Mouse (Mus musculus) thymus, postnatal 14 days (tissue): ENCODE measurements at regions not wholly inside any gene's neighbourhood (a gene's known extent, or its start where the extent isn't known, plus 50 kb on each side); places are given as distances from the start of the nearest gene placed in this dataset.
"Not testable (repeated sequence)": the region's sequence is repeated elsewhere in the genome, so short reads cannot be mapped to it uniquely, and the experiment has no call there.

Experiments used
- DNase-seq: peaks from one replicate; pipeline ENCODE4 v3.0.0; 2021

GRCm38 (mm10) chr17:9066633-9067032, 78.5 kb downstream of the 1700010I14Rik start:
- not testable (repeated sequence) for DNase-seq

- no peak for DNase-seq
Observed at GRCm38 (mm10) chr17:9068859-9069602, 80.9 kb downstream of the 1700010I14Rik start.

- DNase-seq, result no peak
Observed at GRCm38 (mm10) chr17:9083629-9084028, 95.5 kb downstream of the 1700010I14Rik start.

GRCm38 (mm10) chr17:9127866-9128265, 139.7 kb downstream of the 1700010I14Rik start:
- DNase-seq, result no peak

- DNase-seq, result peak; percentile 4
Observed at GRCm38 (mm10) chr17:9145605-9146223, 157.6 kb downstream of the 1700010I14Rik start.

- DNase-seq, result no peak
Observed at GRCm38 (mm10) chr17:9150654-9151053, 162.5 kb downstream of the 1700010I14Rik start.

- no peak for DNase-seq
Observed at GRCm38 (mm10) chr17:9162148-9162547, 174.0 kb downstream of the 1700010I14Rik start.

GRCm38 (mm10) chr17:9162676-9163075, 174.5 kb downstream of the 1700010I14Rik start:
- DNase-seq, result no peak

GRCm38 (mm10) chr17:9163285-9163684, 175.2 kb downstream of the 1700010I14Rik start:
- no peak for DNase-seq

GRCm38 (mm10) chr17:9164501-9164900, 176.4 kb downstream of the 1700010I14Rik start:
- DNase-seq, result no peak

- DNase-seq, result no peak
Observed at GRCm38 (mm10) chr17:9167161-9167560, 179.0 kb downstream of the 1700010I14Rik start.

- no peak for DNase-seq
Observed at GRCm38 (mm10) chr17:9167571-9168201, 179.6 kb downstream of the 1700010I14Rik start.

GRCm38 (mm10) chr17:9168411-9168810, 180.3 kb downstream of the 1700010I14Rik start:
- DNase-seq, result peak; percentile 37

- DNase-seq, result peak; percentile 48
Observed at GRCm38 (mm10) chr17:9169371-9169770, 181.2 kb downstream of the 1700010I14Rik start.

GRCm38 (mm10) chr17:9197160-9197559, 209.0 kb downstream of the 1700010I14Rik start:
- no peak for DNase-seq

GRCm38 (mm10) chr17:9200386-9200785, 212.3 kb downstream of the 1700010I14Rik start:
- no peak for DNase-seq

GRCm38 (mm10) chr17:9202496-9202895, 214.4 kb downstream of the 1700010I14Rik start:
- DNase-seq, result no peak

GRCm38 (mm10) chr17:9210626-9211025, 211.2 kb upstream of the Gm17728 start:
- DNase-seq, result no peak

- DNase-seq, result no peak
Observed at GRCm38 (mm10) chr17:9223097-9223496, 198.8 kb upstream of the Gm17728 start.

GRCm38 (mm10) chr17:9227872-9228575, 193.8 kb upstream of the Gm17728 start:
- DNase-seq, result no peak

- no peak for DNase-seq
Observed at GRCm38 (mm10) chr17:9235141-9235571, 186.7 kb upstream of the Gm17728 start.

GRCm38 (mm10) chr17:9258646-9259170, 163.2 kb upstream of the Gm17728 start:
- no peak for DNase-seq

GRCm38 (mm10) chr17:9268776-9269175, 153.1 kb upstream of the Gm17728 start:
- no peak for DNase-seq
